In genomic region chr13:63936369-63936768, GRCm38 (mm10) we compare ENCODE assay signal across 17 mouse cellular contexts.
DNase-seq lines count a peak whose midpoint lies in the region; ATAC-seq lines count a peak whose summit lies in the region.
"Had no signal": no experiment of that assay in that cellular context is flagged by ENCODE, and none has a peak within 500 bp of the region (broad histone marks: within the 10 kb centered on the region; RNA-seq: fewer than 3 reads in every experiment).

No protein-coding gene starts in this region.

- ATAC-seq in common myeloid progenitor, adult 5-6 weeks (replicated peaks; ENCODE audit: low read depth, poor library complexity, severe bottlenecking), result peak; percentile 60
- ATAC-seq in liver, embryonic 12.5 days, result peak; percentile 54; the same call in 1 of the 2 replicates
- no peak for ATAC-seq in liver, embryonic 16.5 days (ENCODE audit: low read depth)
- no peak for ATAC-seq in forebrain, embryonic 16.5 days
- ATAC-seq: forebrain, postnatal 0 days had no signal

- peak overlapping the region; percentile 33 for H3K4me2 ChIP-seq in liver, embryonic 12.5 days
- peak overlapping the region; percentile 10 for H3K4me2 ChIP-seq in liver, embryonic 16.5 days (ENCODE audit: low read depth, low read length)
- H3K4me2 ChIP-seq in forebrain, embryonic 16.5 days (ENCODE audit: low read length), result no peak overlapping the region
- H3K4me2 ChIP-seq: embryonic facial prominence, embryonic 12.5 days; forebrain, embryonic 12.5 days; heart, embryonic 12.5 days; hindbrain, embryonic 14.5 days had no signal

- no peak overlapping the region for H3K9ac ChIP-seq in liver, embryonic 12.5 days
- H3K9ac ChIP-seq in liver, embryonic 16.5 days (ENCODE audit: low read depth, low read length), result no peak overlapping the region
- H3K9ac ChIP-seq in forebrain, embryonic 16.5 days (replicated peaks; ENCODE audit: low read depth, low read length), result no peak overlapping the region
- H3K9ac ChIP-seq: embryonic facial prominence, embryonic 12.5 days; forebrain, embryonic 12.5 days; forebrain, postnatal 0 days; heart, embryonic 12.5 days; hindbrain, embryonic 14.5 days had no signal

- no peaks in the 10 kb centered on the region for H3K27me3 ChIP-seq in liver, embryonic 12.5 days (replicated peaks)
- H3K27me3 ChIP-seq in liver, embryonic 16.5 days (ENCODE audit: control insufficient read depth, insufficient read depth, low read depth, low read length), result no peaks in the 10 kb centered on the region
- H3K27me3 ChIP-seq in forebrain, embryonic 16.5 days (replicated peaks; ENCODE audit: control insufficient read depth, insufficient read depth, low read length), result peaks cover 3% of the 10 kb centered on the region; the same call in 1 of the 2 replicates
- H3K27me3 ChIP-seq: embryonic facial prominence, embryonic 12.5 days; forebrain, embryonic 12.5 days; heart, embryonic 12.5 days had no signal

- no peak overlapping the region for H3K4me3 ChIP-seq in liver, embryonic 12.5 days
- H3K4me3 ChIP-seq in liver, embryonic 16.5 days (ENCODE audit: low read depth, low read length), result no peak overlapping the region
- H3K4me3 ChIP-seq in forebrain, embryonic 16.5 days (replicated peaks; ENCODE audit: low read length), result no peak overlapping the region
- H3K4me3 ChIP-seq: embryonic facial prominence, embryonic 12.5 days; forebrain, embryonic 12.5 days; heart, embryonic 12.5 days; hindbrain, embryonic 10.5 days had no signal

- peaks cover 9% of the 10 kb centered on the region for H3K4me1 ChIP-seq in liver, embryonic 12.5 days
- H3K4me1 ChIP-seq in liver, embryonic 16.5 days (ENCODE audit: control insufficient read depth, low read depth, low read length), result no peaks in the 10 kb centered on the region; the same call in 1 of the 2 replicates
- H3K4me1 ChIP-seq in forebrain, embryonic 16.5 days (replicated peaks; ENCODE audit: control insufficient read depth, insufficient read depth, low read length), result no peaks in the 10 kb centered on the region
- H3K4me1 ChIP-seq: embryonic facial prominence, embryonic 12.5 days; forebrain, embryonic 12.5 days; hindbrain, embryonic 10.5 days had no signal

- no peak for DNase-seq in testis, postnatal 10 days (ENCODE audit: low spot score)
- DNase-seq in retina, postnatal 1 day, result no peak
- DNase-seq: adrenal gland, postnatal 10 days; cerebellum, adult 11 months; cerebellum, adult 8-10 months; cerebellum, postnatal 14 days; forebrain, postnatal 0 days; gastrocnemius, postnatal 25 days had no signal

- H3K27ac ChIP-seq in liver, embryonic 12.5 days, result no peak overlapping the region
- H3K27ac ChIP-seq in liver, embryonic 16.5 days (ENCODE audit: low read length), result no peak overlapping the region
- no peak overlapping the region for H3K27ac ChIP-seq in forebrain, embryonic 16.5 days (ENCODE audit: low read length)
- H3K27ac ChIP-seq: embryonic facial prominence, embryonic 12.5 days; forebrain, embryonic 12.5 days; hindbrain, embryonic 10.5 days; hindbrain, embryonic 14.5 days had no signal

- H3K36me3 ChIP-seq in liver, embryonic 12.5 days, result no peaks in the 10 kb centered on the region
- H3K36me3 ChIP-seq in liver, embryonic 16.5 days (ENCODE audit: control insufficient read depth, insufficient read depth), result no peaks in the 10 kb centered on the region
- no peaks in the 10 kb centered on the region for H3K36me3 ChIP-seq in forebrain, embryonic 16.5 days (ENCODE audit: control insufficient read depth, insufficient read depth)
- H3K36me3 ChIP-seq: embryonic facial prominence, embryonic 12.5 days; forebrain, embryonic 12.5 days; heart, embryonic 12.5 days; hindbrain, embryonic 10.5 days had no signal

- no peaks in the 10 kb centered on the region for H3K9me3 ChIP-seq in liver, embryonic 12.5 days (replicated peaks)
- H3K9me3 ChIP-seq in liver, embryonic 16.5 days (replicated peaks; ENCODE audit: control insufficient read depth, low read length), result no peaks in the 10 kb centered on the region
- no peaks in the 10 kb centered on the region for H3K9me3 ChIP-seq in forebrain, embryonic 16.5 days (ENCODE audit: control insufficient read depth, low read length)
- H3K9me3 ChIP-seq: embryonic facial prominence, embryonic 12.5 days; forebrain, embryonic 12.5 days; heart, embryonic 12.5 days; hindbrain, embryonic 10.5 days had no signal

- 39% methylated on average over 9 of the region's 9 CpGs for WGBS in liver, embryonic 12.5 days (ENCODE audit: insufficient replicate concordance)
- WGBS in liver, embryonic 16.5 days (ENCODE audit: insufficient replicate concordance), result 28% methylated on average over 9 of the region's 9 CpGs
- 91% methylated on average over 9 of the region's 9 CpGs for WGBS in forebrain, embryonic 16.5 days

Comparison
In these comparisons a context has a peak if more than half of its experiments do, and no peak if none do; other contexts are left out.
1. ATAC-seq: peak in common myeloid progenitor, adult 5-6 weeks (single experiment) and liver, embryonic 12.5 days (single experiment); none in liver, embryonic 16.5 days (single experiment) and forebrain, embryonic 16.5 days (single experiment).